Mouse (Mus musculus): ENCODE measurements around the gene Scml4. TPM values are rescaled to one million over a fixed set of nuclear protein-coding genes. Genes with fewer than 3 reads are reported as not detected.

Gene Scml4
- polyA plus RNA-seq, 1 experiment from 2014 or later = 0.49 TPM

- DNase-seq (ENCODE audit: low spot score) (peak; percentile 91), ATAC-seq (replicated peaks; ENCODE audit: insufficient number of reproducible peaks, low FRiP score, low TSS enrichment, low read depth) (peak; percentile 57; the same call in 1 of the 2 replicates)
- Histone ChIP-seq H3K9ac (replicated peaks; ENCODE audit: low read length) (peak overlapping the region; percentile 41), H3K27ac (replicated peaks; ENCODE audit: low read depth, low read length) (no peak overlapping the region; the same call in 1 of the 2 replicates), H3K36me3 (replicated peaks; ENCODE audit: control insufficient read depth, insufficient read depth, low read depth, low read length) (no peaks in the 10 kb centered on the region), H3K4me1 (ENCODE audit: control insufficient read depth, insufficient read depth, low read length) (no peaks in the 10 kb centered on the region), H3K9me3 (replicated peaks; ENCODE audit: control insufficient read depth, low read length) (no peaks in the 10 kb centered on the region), H3K4me3 (ENCODE audit: low read depth, low read length) (peak overlapping the region; percentile 25; the same call in 1 of the 2 replicates), H3K27me3 (ENCODE audit: control insufficient read depth, insufficient read depth, low read length) (no peaks in the 10 kb centered on the region), H3K4me2 (ENCODE audit: low read depth, low read length) (peak overlapping the region; percentile 45)
- 4% methylated on average over 21 of the region's 21 CpGs for WGBS
Observed at GRCm38 (mm10) chr10:42957881-42958651, 97.9 kb downstream of the Scml4 start.

DNA sequence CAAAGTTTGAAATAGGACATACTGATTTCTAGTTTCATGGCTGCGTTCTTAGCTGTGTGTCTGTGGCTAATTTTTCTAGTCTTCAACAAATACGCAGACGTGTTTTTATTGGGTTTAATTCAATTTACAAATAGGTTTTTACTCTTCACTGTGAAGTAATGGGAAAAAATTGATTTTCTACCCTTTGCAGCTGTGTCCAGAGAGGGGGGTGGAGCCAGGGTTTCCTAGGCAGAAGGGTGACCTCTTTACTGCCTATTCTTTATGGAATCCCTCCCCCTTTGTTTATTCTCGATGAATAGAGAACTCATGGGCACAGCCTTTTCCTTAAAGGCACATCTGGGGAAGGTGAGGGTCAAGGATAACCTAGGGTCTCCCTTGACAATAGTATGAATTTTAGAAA is 98.5 kb downstream of the Scml4 start:
- Histone ChIP-seq H3K9me3 (replicated peaks; ENCODE audit: control insufficient read depth, low read length) (no peaks in the 10 kb centered on the region), H3K27me3 (ENCODE audit: control insufficient read depth, insufficient read depth, low read length) (no peaks in the 10 kb centered on the region), H3K4me1 (ENCODE audit: control insufficient read depth, insufficient read depth, low read length) (no peaks in the 10 kb centered on the region), H3K4me2 (ENCODE audit: low read depth, low read length) (no peak overlapping the region; the same call in 1 of the 2 replicates), H3K36me3 (replicated peaks; ENCODE audit: control insufficient read depth, insufficient read depth, low read depth, low read length) (no peaks in the 10 kb centered on the region), H3K4me3 (ENCODE audit: low read depth, low read length) (no peak overlapping the region), H3K27ac (replicated peaks; ENCODE audit: low read depth, low read length) (no peak overlapping the region), H3K9ac (replicated peaks; ENCODE audit: low read length) (no peak overlapping the region; the same call in 1 of the 2 replicates)
- 45% methylated on average over 4 of the region's 4 CpGs for WGBS
- ATAC-seq (replicated peaks; ENCODE audit: insufficient number of reproducible peaks, low FRiP score, low TSS enrichment, low read depth) (no peak), DNase-seq (ENCODE audit: low spot score) (no peak)

DNA sequence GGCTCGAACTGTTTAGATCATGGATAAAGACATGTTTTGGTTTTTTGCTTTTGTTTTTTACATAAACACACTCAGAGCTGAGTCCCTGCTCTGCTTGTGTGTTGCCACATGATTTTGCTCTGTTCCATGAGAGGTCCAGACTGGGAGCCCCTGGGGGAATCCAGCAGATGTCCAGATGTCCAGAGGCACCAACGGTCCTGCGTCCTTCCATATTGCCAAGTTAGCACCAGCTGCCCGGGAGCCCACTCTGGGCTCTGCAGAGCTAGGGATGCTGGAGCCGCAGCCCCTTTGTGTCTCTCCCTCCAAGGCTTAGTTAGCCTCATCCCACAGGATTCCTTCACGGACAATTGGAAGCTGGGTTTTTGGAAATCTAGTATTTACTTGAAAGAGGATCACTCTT is 101.6 kb downstream of the Scml4 start:
- no peaks in the 10 kb centered on the region for H3K9me3 ChIP-seq (replicated peaks; ENCODE audit: control insufficient read depth, low read length)
- no peaks in the 10 kb centered on the region for H3K4me1 ChIP-seq (ENCODE audit: control insufficient read depth, insufficient read depth, low read length)
- H3K4me3 ChIP-seq (ENCODE audit: low read depth, low read length) = no peak overlapping the region
- H3K9ac ChIP-seq (replicated peaks; ENCODE audit: low read length) = peak overlapping the region; percentile 18; the same call in 1 of the 2 replicates
- ATAC-seq (replicated peaks; ENCODE audit: insufficient number of reproducible peaks, low FRiP score, low TSS enrichment, low read depth) (peak; percentile 22; the same call in 1 of the 2 replicates), DNase-seq (ENCODE audit: low spot score) (no peak)
- H3K27ac ChIP-seq (replicated peaks; ENCODE audit: low read depth, low read length) = peak overlapping the region; percentile 28; the same call in 1 of the 2 replicates
- no peak overlapping the region for H3K4me2 ChIP-seq (ENCODE audit: low read depth, low read length)
- 40% methylated on average over 6 of the region's 6 CpGs for WGBS
- no peaks in the 10 kb centered on the region for H3K27me3 ChIP-seq (ENCODE audit: control insufficient read depth, insufficient read depth, low read length)
- H3K36me3 ChIP-seq (replicated peaks; ENCODE audit: control insufficient read depth, insufficient read depth, low read depth, low read length) = no peaks in the 10 kb centered on the region

GRCm38 (mm10) chr10:42962181-42962601 is 102.0 kb downstream of the Scml4 start:
- DNase-seq (ENCODE audit: low spot score) = peak; percentile 83
- no peak overlapping the region for H3K4me2 ChIP-seq (ENCODE audit: low read depth, low read length)

GRCm38 (mm10) chr10:42962655-42963054 is 102.5 kb downstream of the Scml4 start:
- Histone ChIP-seq H3K36me3 (replicated peaks; ENCODE audit: control insufficient read depth, insufficient read depth, low read depth, low read length) (no peaks in the 10 kb centered on the region), H3K27ac (replicated peaks; ENCODE audit: low read depth, low read length) (peak overlapping the region; percentile 28; the same call in 1 of the 2 replicates), H3K27me3 (ENCODE audit: control insufficient read depth, insufficient read depth, low read length) (no peaks in the 10 kb centered on the region), H3K9me3 (replicated peaks; ENCODE audit: control insufficient read depth, low read length) (no peaks in the 10 kb centered on the region), H3K4me2 (ENCODE audit: low read depth, low read length) (no peak overlapping the region), H3K4me3 (ENCODE audit: low read depth, low read length) (no peak overlapping the region), H3K9ac (replicated peaks; ENCODE audit: low read length) (no peak overlapping the region), H3K4me1 (ENCODE audit: control insufficient read depth, insufficient read depth, low read length) (no peaks in the 10 kb centered on the region)
- DNase-seq (ENCODE audit: low spot score) (no peak), ATAC-seq (replicated peaks; ENCODE audit: insufficient number of reproducible peaks, low FRiP score, low TSS enrichment, low read depth) (no peak)
- WGBS = 85% methylated on average over 13 of the region's 13 CpGs

More at GRCm38 (mm10) chr10:42962181-42962601, 102.0 kb downstream of the Scml4 start:
- no peaks in the 10 kb centered on the region for H3K9me3 ChIP-seq (replicated peaks; ENCODE audit: control insufficient read depth, low read length)
- WGBS = 55% methylated on average over 6 of the region's 6 CpGs
- H3K36me3 ChIP-seq (replicated peaks; ENCODE audit: control insufficient read depth, insufficient read depth, low read depth, low read length) = no peaks in the 10 kb centered on the region
- no peaks in the 10 kb centered on the region for H3K27me3 ChIP-seq (ENCODE audit: control insufficient read depth, insufficient read depth, low read length)
- no peaks in the 10 kb centered on the region for H3K4me1 ChIP-seq (ENCODE audit: control insufficient read depth, insufficient read depth, low read length)
- ATAC-seq (replicated peaks; ENCODE audit: insufficient number of reproducible peaks, low FRiP score, low TSS enrichment, low read depth) = 0 out of 2 replicates have a peak, but pooled peaks have one; percentile 41
- no peak overlapping the region for H3K4me3 ChIP-seq (ENCODE audit: low read depth, low read length)
- peak overlapping the region; percentile 18 for H3K9ac ChIP-seq (replicated peaks; ENCODE audit: low read length)
- H3K27ac ChIP-seq (replicated peaks; ENCODE audit: low read depth, low read length) = peak overlapping the region; percentile 28; the same call in 1 of the 2 replicates

GRCm38 (mm10) chr10:42963061-42963460 is 102.9 kb downstream of the Scml4 start:
- H3K9ac ChIP-seq (replicated peaks; ENCODE audit: low read length) = no peak overlapping the region
- H3K4me2 ChIP-seq (ENCODE audit: low read depth, low read length) = no peak overlapping the region
- no peaks in the 10 kb centered on the region for H3K27me3 ChIP-seq (ENCODE audit: control insufficient read depth, insufficient read depth, low read length)
- WGBS = 100% methylated on average over 2 of the region's 2 CpGs
- H3K9me3 ChIP-seq (replicated peaks; ENCODE audit: control insufficient read depth, low read length) = no peaks in the 10 kb centered on the region
- DNase-seq (ENCODE audit: low spot score) = no peak
- no peak overlapping the region for H3K4me3 ChIP-seq (ENCODE audit: low read depth, low read length)
- no peaks in the 10 kb centered on the region for H3K4me1 ChIP-seq (ENCODE audit: control insufficient read depth, insufficient read depth, low read length)
- no peaks in the 10 kb centered on the region for H3K36me3 ChIP-seq (replicated peaks; ENCODE audit: control insufficient read depth, insufficient read depth, low read depth, low read length)
- no peak for ATAC-seq (replicated peaks; ENCODE audit: insufficient number of reproducible peaks, low FRiP score, low TSS enrichment, low read depth)
- no peak overlapping the region for H3K27ac ChIP-seq (replicated peaks; ENCODE audit: low read depth, low read length)

DNA sequence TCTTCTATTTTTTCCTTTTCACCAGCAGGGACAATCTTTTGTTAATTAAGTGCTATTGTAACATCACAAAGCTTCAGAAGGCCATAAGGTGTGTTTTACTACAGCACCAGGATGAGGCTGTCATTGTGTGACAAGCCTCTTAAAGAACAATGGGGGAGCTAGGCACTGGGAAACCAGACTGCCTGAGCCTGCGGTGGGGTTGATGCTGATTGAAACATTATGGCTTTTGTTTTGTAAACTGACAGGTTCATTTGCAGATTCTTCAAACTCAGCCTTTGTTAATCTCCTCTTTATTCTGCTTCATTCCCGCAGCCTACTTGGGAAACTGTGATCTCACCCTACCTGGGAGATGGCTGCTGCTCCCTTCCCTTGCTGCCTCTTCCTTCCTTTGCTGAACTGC is 108.2 kb downstream of the Scml4 start:
- Histone ChIP-seq H3K27me3 (ENCODE audit: control insufficient read depth, insufficient read depth, low read length) (no peaks in the 10 kb centered on the region), H3K4me3 (ENCODE audit: low read depth, low read length) (no peak overlapping the region), H3K4me2 (ENCODE audit: low read depth, low read length) (no peak overlapping the region), H3K27ac (replicated peaks; ENCODE audit: low read depth, low read length) (no peak overlapping the region), H3K9me3 (replicated peaks; ENCODE audit: control insufficient read depth, low read length) (no peaks in the 10 kb centered on the region), H3K36me3 (replicated peaks; ENCODE audit: control insufficient read depth, insufficient read depth, low read depth, low read length) (no peaks in the 10 kb centered on the region), H3K9ac (replicated peaks; ENCODE audit: low read length) (no peak overlapping the region), H3K4me1 (ENCODE audit: control insufficient read depth, insufficient read depth, low read length) (no peaks in the 10 kb centered on the region)
- WGBS = 16% methylated on average over 2 of the region's 2 CpGs
- no peak for DNase-seq (ENCODE audit: low spot score)
- no peak for ATAC-seq (replicated peaks; ENCODE audit: insufficient number of reproducible peaks, low FRiP score, low TSS enrichment, low read depth)

GRCm38 (mm10) chr10:42972504-42973172 is 112.5 kb downstream of the Scml4 start:
- peak; percentile 73 for ATAC-seq (replicated peaks; ENCODE audit: insufficient number of reproducible peaks, low FRiP score, low TSS enrichment, low read depth)
- no peaks in the 10 kb centered on the region for H3K4me1 ChIP-seq (ENCODE audit: control insufficient read depth, insufficient read depth, low read length)
- H3K27ac ChIP-seq (replicated peaks; ENCODE audit: low read depth, low read length) = no peak overlapping the region
- WGBS = 31% methylated on average over 18 of the region's 18 CpGs
- no peaks in the 10 kb centered on the region for H3K9me3 ChIP-seq (replicated peaks; ENCODE audit: control insufficient read depth, low read length)
- no peak overlapping the region for H3K4me3 ChIP-seq (ENCODE audit: low read depth, low read length)
- H3K36me3 ChIP-seq (replicated peaks; ENCODE audit: control insufficient read depth, insufficient read depth, low read depth, low read length) = no peaks in the 10 kb centered on the region
- no peak overlapping the region for H3K9ac ChIP-seq (replicated peaks; ENCODE audit: low read length)
- no peak overlapping the region; the same call in 1 of the 2 replicates for H3K4me2 ChIP-seq (ENCODE audit: low read depth, low read length)
- DNase-seq (ENCODE audit: low spot score) = peak; percentile 91
- H3K27me3 ChIP-seq (ENCODE audit: control insufficient read depth, insufficient read depth, low read length) = no peaks in the 10 kb centered on the region

Measured in embryonic facial prominence, embryonic 11.5 days (tissue).